Mouse (Mus musculus): Measurements from ENCODE around the gene Dthd1. TPM values are rescaled to one million over a fixed set of nuclear protein-coding genes. Genes with fewer than 3 reads are reported as not detected.

Gene Dthd1
- not detected for polyA plus RNA-seq (2014; fragmentation: Illumina TruSeq; extraction: RNeasy Lipid Tissue Mini Kit (QIAGEN cat#74804); ENCODE audit: low read depth, low replicate concordance)

GRCm38 (mm10) chr5:62813402-62814071, at the start of gene Dthd1:
TSS of gene Dthd1 (plus strand) at chr5:62813823.

GRCm38 (mm10) chr5:62765784-62766701, 47.6 kb upstream of the Dthd1 start, which contains the start of gene Arap2:
TSS of gene Arap2 (minus strand) at chr5:62766159.

Other genes starting within 250 kb of the Dthd1 start
- 67.1 TPM for gene Arap2, start 47.7 kb upstream of the Dthd1 start, polyA plus RNA-seq (2014; fragmentation: Illumina TruSeq; extraction: RNeasy Lipid Tissue Mini Kit (QIAGEN cat#74804); ENCODE audit: low read depth, low replicate concordance)

Data from kidney, adult 10 weeks (tissue).